Mouse (Mus musculus): Measurements from ENCODE around the gene Dcst1.

DNA sequence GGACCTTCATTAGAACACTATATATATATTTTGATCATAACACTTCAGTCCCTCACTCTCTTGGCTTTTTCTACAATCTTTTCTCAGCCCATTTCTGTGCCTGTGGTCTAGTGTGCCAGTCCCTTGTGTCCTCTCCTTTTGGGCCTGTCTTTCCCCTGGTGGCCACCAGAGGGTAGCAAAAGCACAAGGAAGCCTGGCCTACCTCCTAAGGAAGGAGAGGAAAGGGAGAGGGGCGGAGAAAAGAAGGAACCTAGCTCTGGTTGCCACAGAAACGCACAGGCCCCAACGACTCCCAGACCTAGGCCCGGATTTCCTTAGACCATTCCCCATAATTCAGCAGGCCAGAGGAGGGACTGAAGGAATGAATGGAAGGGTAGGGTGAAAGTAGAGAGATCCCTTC, 48.2 kb downstream of the Dcst1 start:
- TF ChIP-seq CTCF (IDR thresholded peaks at IDR 0.05; ENCODE audit: low read depth): peak; percentile 98
- no peak for TF ChIP-seq EP300 (IDR thresholded peaks at IDR 0.05; ENCODE audit: low read depth)

Measured in heart, postnatal 0 days (tissue).